Mouse (Mus musculus) thymus, adult 2 months (tissue): ENCODE data around the gene Sfi1.

Experiments
- CTCF ChIP-seq: fragments of 200-500 bp; IDR thresholded peaks from 2 replicates; pipeline ENCODE4 v1.5.1; 2012; ENCODE audit warnings: mild to moderate bottlenecking, control low read depth, low read length, moderate library complexity, borderline replicate concordance; ENCODE audit not compliant: control insufficient read depth, poor library complexity, insufficient read depth; ENCODE audit errors: extremely low read depth
- POLR2A ChIP-seq: fragments of 200-500 bp; IDR thresholded peaks from 2 replicates; pipeline ENCODE4 v1.6.1; 2012; ENCODE audit warnings: mild to moderate bottlenecking, low read length, control low read depth, moderate library complexity; ENCODE audit not compliant: control insufficient read depth, poor library complexity, insufficient read depth; ENCODE audit errors: extremely low read depth

- no peak for TF ChIP-seq POLR2A
- no peak for TF ChIP-seq CTCF
Measured at GRCm38 (mm10) chr11:3205207-3205606, 11.9 kb upstream of the Sfi1 start.
